Mouse (Mus musculus): ENCODE results near the gene Rnf11. TPM values are rescaled to one million over a fixed set of nuclear protein-coding genes. Genes with fewer than 3 reads are reported as not detected.
A peak's percentile ranks its signal among the peaks of the same experiment; 100 is the strongest.

Rnf11 gene
- 100 to 1,000 TPM; 157 to 186 (median 170) TPM for total RNA-seq (2022)

- no peak for DNase-seq (ENCODE audit: low spot score in 2 of 2)
Observed at GRCm38 (mm10) chr4:109484621-109485020, at the start of gene Rnf11. Rnf11 (minus strand) TSS chr4:109484728.

- DNase-seq (ENCODE audit: low spot score in 2 of 2) = no peak
Observed at GRCm38 (mm10) chr4:109531111-109531510, 46.6 kb upstream of the Rnf11 start, which contains the start of gene 4930522H14Rik. 4930522H14Rik (minus strand) TSS chr4:109531297.

- no peak for DNase-seq (ENCODE audit: low spot score in 2 of 2)
Observed at GRCm38 (mm10) chr4:109530245-109530816, 45.8 kb upstream of the Rnf11 start.

- DNase-seq (ENCODE audit: low spot score in 2 of 2) = peak; percentile 21 to 47
Observed at GRCm38 (mm10) chr4:109504885-109505284, 20.4 kb upstream of the Rnf11 start.

GRCm38 (mm10) chr4:109498476-109498875, 13.9 kb upstream of the Rnf11 start:
- no peak for DNase-seq (ENCODE audit: low spot score in 2 of 2)

- DNase-seq (ENCODE audit: low spot score in 2 of 2) = no peak
Observed at GRCm38 (mm10) chr4:109493581-109493980, 9.1 kb upstream of the Rnf11 start.

GRCm38 (mm10) chr4:109488812-109489211, 4.3 kb upstream of the Rnf11 start:
- no peak for DNase-seq (ENCODE audit: low spot score in 2 of 2)

GRCm38 (mm10) chr4:109482701-109483100, 1.8 kb downstream of the Rnf11 start:
- DNase-seq (ENCODE audit: low spot score in 2 of 2) = no peak

GRCm38 (mm10) chr4:109481424-109481823, 3.1 kb downstream of the Rnf11 start:
- DNase-seq (ENCODE audit: low spot score in 2 of 2) = no peak

GRCm38 (mm10) chr4:109477454-109477853, 7.1 kb downstream of the Rnf11 start:
- no peak for DNase-seq (ENCODE audit: low spot score in 2 of 2)

- peak; percentile 78 to 89 for DNase-seq (ENCODE audit: low spot score in 2 of 2)
Observed at GRCm38 (mm10) chr4:109476554-109477014, 7.9 kb downstream of the Rnf11 start.

- peak; percentile 17 to 20 for DNase-seq (ENCODE audit: low spot score in 2 of 2)
Observed at GRCm38 (mm10) chr4:109475577-109476553, 8.7 kb downstream of the Rnf11 start.

- DNase-seq (ENCODE audit: low spot score in 2 of 2) = no peak
Observed at GRCm38 (mm10) chr4:109475078-109475477, 9.4 kb downstream of the Rnf11 start.

- no peak for DNase-seq (ENCODE audit: low spot score in 2 of 2)
Observed at GRCm38 (mm10) chr4:109472566-109472965, 12.0 kb downstream of the Rnf11 start.

- DNase-seq (ENCODE audit: low spot score in 2 of 2) = no peak
Observed at GRCm38 (mm10) chr4:109471606-109472005, 12.9 kb downstream of the Rnf11 start.

GRCm38 (mm10) chr4:109467687-109468086, 16.8 kb downstream of the Rnf11 start:
- no peak for DNase-seq (ENCODE audit: low spot score in 2 of 2)

- no peak for DNase-seq (ENCODE audit: low spot score in 2 of 2)
Observed at GRCm38 (mm10) chr4:109463892-109464291, 20.6 kb downstream of the Rnf11 start.

- DNase-seq (ENCODE audit: low spot score in 2 of 2) = no peak
Observed at GRCm38 (mm10) chr4:109460421-109461179, 23.9 kb downstream of the Rnf11 start.

- no peak for DNase-seq (ENCODE audit: low spot score in 2 of 2)
Observed at GRCm38 (mm10) chr4:109456821-109457220, 27.7 kb downstream of the Rnf11 start.

GRCm38 (mm10) chr4:109448531-109448930, 36.0 kb downstream of the Rnf11 start:
- DNase-seq (ENCODE audit: low spot score in 2 of 2) = no peak

- no peak for DNase-seq (ENCODE audit: low spot score in 2 of 2)
Observed at GRCm38 (mm10) chr4:109445956-109446355, 38.6 kb downstream of the Rnf11 start.

GRCm38 (mm10) chr4:109445397-109445796, 39.1 kb downstream of the Rnf11 start:
- DNase-seq (ENCODE audit: low spot score in 2 of 2) = no peak
